Comparison of ENCODE assay signal across 8 mouse cellular contexts in the genomic region with DNA sequence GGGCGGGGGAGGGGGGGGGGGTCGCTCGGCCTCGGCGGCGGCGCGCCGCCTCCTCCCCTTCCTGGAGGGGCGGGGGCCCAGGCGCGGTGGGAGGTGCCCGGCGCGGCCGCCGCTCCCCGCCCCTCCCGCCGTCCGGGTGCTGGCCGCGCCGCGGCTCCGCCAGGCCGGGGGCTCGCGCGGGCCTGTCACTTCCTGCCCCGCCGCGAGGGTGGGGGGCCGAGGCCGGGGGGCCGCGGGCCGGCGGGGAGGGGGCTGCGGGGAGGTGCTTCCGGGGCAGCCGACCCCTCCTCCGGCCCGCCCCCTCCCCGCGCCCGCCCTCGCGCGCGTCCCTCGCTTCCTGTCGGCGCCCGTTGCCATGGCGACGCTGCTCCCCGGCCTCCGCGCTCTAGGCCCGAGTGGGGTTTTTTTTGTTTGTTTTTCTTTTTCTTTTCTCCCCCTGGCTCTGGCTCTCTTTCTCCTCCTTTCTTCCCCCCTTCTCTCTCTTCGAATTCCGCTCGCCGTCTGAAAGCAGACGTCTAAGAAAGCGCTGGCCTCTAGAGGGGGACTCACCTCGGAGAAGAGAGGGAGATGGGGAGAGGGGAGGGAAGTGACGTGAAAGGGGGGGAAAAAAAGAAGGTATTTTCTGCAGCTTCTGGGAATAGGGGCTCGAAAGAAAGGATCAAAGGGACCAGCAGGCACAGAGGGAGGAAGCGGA. TPM values are rescaled to one million over a fixed set of nuclear protein-coding genes. Genes with fewer than 3 reads are reported as not detected.
DNase-seq lines count a peak whose midpoint lies in the region; ATAC-seq lines count a peak whose summit lies in the region.

No protein-coding gene starts in this region.

- H3K4me1 ChIP-seq in hindbrain, embryonic 11.5 days (replicated peaks; ENCODE audit: control insufficient read depth, insufficient read depth, low read length) = no peaks in the 10 kb centered on the region; the same call in 1 of the 2 replicates

- DNase-seq in Muller cell, postnatal 12 days (ENCODE audit: inconsistent ontology term) = peak; percentile 98
- DNase-seq in cerebellum, adult 8-10 months = peak; percentile 80
- peak; percentile 24 to 74 for DNase-seq in frontal cortex, adult 2 months (ENCODE audit: extremely low spot score in 1 of 2, low spot score in 1 of 2)
- peak; percentile 93 for DNase-seq in hindbrain, embryonic 11.5 days (ENCODE audit: low spot score)
- peak; percentile 80 to 87 for DNase-seq in layer of hippocampus, postnatal 10 days (ENCODE audit: low spot score in 2 of 2)
- peak; percentile 87 for DNase-seq in lung, postnatal 10 days
- DNase-seq in ovary, postnatal 36 days (ENCODE audit: low spot score) = peak; percentile 88
- peak; percentile 92 for DNase-seq in thymus, postnatal 14 days

- H3K36me3 ChIP-seq in hindbrain, embryonic 11.5 days (ENCODE audit: control insufficient read depth, insufficient read depth, low read length) = peaks cover 1% of the 10 kb centered on the region; the same call in 1 of the 2 replicates

- H3K27me3 ChIP-seq in hindbrain, embryonic 11.5 days (ENCODE audit: control insufficient read depth, insufficient read depth, low read length) = no peaks in the 10 kb centered on the region

- H3K4me2 ChIP-seq in hindbrain, embryonic 11.5 days (replicated peaks; ENCODE audit: low read depth, low read length) = peak overlapping the region; percentile 59

- peak; percentile 88 for ATAC-seq in hindbrain, embryonic 11.5 days (ENCODE audit: low FRiP score)

- H3K9ac ChIP-seq in hindbrain, embryonic 11.5 days (ENCODE audit: low read depth, low read length) = peak overlapping the region; percentile 82

- 0% methylated on average over 14 of the region's 71 CpGs for WGBS in hindbrain, embryonic 11.5 days

- peak overlapping the region; percentile 81 for H3K4me3 ChIP-seq in hindbrain, embryonic 11.5 days (ENCODE audit: low read depth, low read length)

- no peaks in the 10 kb centered on the region for H3K9me3 ChIP-seq in hindbrain, embryonic 11.5 days (ENCODE audit: control insufficient read depth, low read length)

- peak overlapping the region; percentile 95 for H3K27ac ChIP-seq in hindbrain, embryonic 11.5 days (ENCODE audit: low read depth, low read length)

RNA-seq across cellular contexts. Expression of gene Phc1, which starts 0.6 kb away (rescaled TPM):
- 60.0 and 65.4 TPM in 2 replicates for polyA plus RNA-seq in frontal cortex, adult 2 months (2012; rRNA removed)
- 33.6 and 36.7 TPM in 2 replicates for polyA plus RNA-seq in hindbrain, embryonic 11.5 days (2014; fragmentation: Nextera tagmentation; extraction: Ambion mirVana)
- 10 to 100 TPM; 64.2 to 66.0 TPM for total RNA-seq in layer of hippocampus, postnatal 10 days (2021)

RNA-seq across cellular contexts. Expression of gene M6pr, which starts 31.3 kb away (rescaled TPM):
- 71.2 and 75.4 TPM in 2 replicates for polyA plus RNA-seq in frontal cortex, adult 2 months (2012; rRNA removed)
- polyA plus RNA-seq in hindbrain, embryonic 11.5 days (2014; fragmentation: Nextera tagmentation; extraction: Ambion mirVana) = 84.4 and 91.4 TPM in 2 replicates
- total RNA-seq in layer of hippocampus, postnatal 10 days (2021) = 10 to 100 TPM; 46.4 to 47.0 TPM

RNA-seq across cellular contexts. Expression of gene Klrg1, which starts 57.1 kb away (rescaled TPM):
- 0.11 and 0.32 TPM in 2 replicates for polyA plus RNA-seq in frontal cortex, adult 2 months (2012; rRNA removed)
- 0.20 and 0.28 TPM in 2 replicates for polyA plus RNA-seq in hindbrain, embryonic 11.5 days (2014; fragmentation: Nextera tagmentation; extraction: Ambion mirVana)
- 1 to 10 TPM in 1 of 2 experiments, under 1 TPM in 1; 0.59 to 1.2 TPM for total RNA-seq in layer of hippocampus, postnatal 10 days (2021)

Comparison
In these comparisons a context has a peak if more than half of its experiments do, and no peak if none do; other contexts are left out.
1. Peak in every context shown above with its lines: DNase-seq, ATAC-seq, H3K4me3 ChIP-seq and H3K27ac ChIP-seq.